Mouse (Mus musculus) MN1 (cell line): Measurements from ENCODE around the gene Gm13078.

Experiments used
- DNase-seq: peaks from one replicate; pipeline ENCODE4 v3.0.0-alpha.2; 2016; ENCODE audit warnings: low spot score

Gene Gm13078

GRCm38 (mm10) chr4:143719155-143719554 lies at the start of gene Gm13078:
TSS of gene Gm13078 (plus strand) at chr4:143719455.
- no peak for DNase-seq

GRCm38 (mm10) chr4:143702611-143703010 lies 16.6 kb upstream of the Gm13078 start, which contains the start of gene Gm13089:
TSS of gene Gm13089 (minus strand) at chr4:143702711.
- DNase-seq, result no peak
